Mouse (Mus musculus) neural tube, embryonic 11.5 days (tissue): ENCODE data around the gene Dmbx1. TPM values are rescaled to one million over a fixed set of nuclear protein-coding genes. Genes with fewer than 3 reads are reported as not detected.

Source experiments
- polyA plus RNA-seq: library from polyadenylated mRNA; unstranded; fragments of >200 nt; fragmentation: Nextera tagmentation; extraction: Ambion mirVana; gene quantifications from 2 replicates; pipeline ENCODE4 v1.2.1, GENCODE M21; 2014

Dmbx1 gene
- polyA plus RNA-seq, 1 experiment from 2014 or later, result 0.77 TPM

Other genes with a start within 250 kb of the Dmbx1 start
- gene Efcab14, start 202.2 kb downstream of the Dmbx1 start, polyA plus RNA-seq, result 42.3 and 44.7 TPM in 2 replicates
- 0.42 TPM in 1 of 2 replicates, not detected in the other for gene Tex38, start 158.9 kb downstream of the Dmbx1 start, polyA plus RNA-seq
- 51.1 and 51.4 TPM in 2 replicates for gene Atpaf1, start 155.1 kb downstream of the Dmbx1 start, polyA plus RNA-seq
- gene Mob3c, start 111.8 kb downstream of the Dmbx1 start, polyA plus RNA-seq, result 3.2 and 4.1 TPM in 2 replicates
- gene Mknk1, start 100.7 kb downstream of the Dmbx1 start, polyA plus RNA-seq, result 21.2 and 25.5 TPM in 2 replicates
- not detected in 2 replicates for gene Kncn, start 55.5 kb downstream of the Dmbx1 start, polyA plus RNA-seq
- not detected in 2 replicates for gene 6430628N08Rik, start 49.3 kb downstream of the Dmbx1 start, polyA plus RNA-seq
- 1.9 and 2.1 TPM in 2 replicates for gene Faah, start 78.0 kb upstream of the Dmbx1 start, polyA plus RNA-seq
- gene Nsun4, start 114.0 kb upstream of the Dmbx1 start, polyA plus RNA-seq, result 21.0 and 21.2 TPM in 2 replicates
- 455 and 456 TPM in 2 replicates for gene Uqcrh, start 135.1 kb upstream of the Dmbx1 start, polyA plus RNA-seq
- 74.2 and 84.9 TPM in 2 replicates for gene Lrrc41, start 135.3 kb upstream of the Dmbx1 start, polyA plus RNA-seq
- gene Rad54l, start 183.8 kb upstream of the Dmbx1 start, polyA plus RNA-seq, result 43.7 and 44.3 TPM in 2 replicates
- gene Pomgnt1, start 183.9 kb upstream of the Dmbx1 start, polyA plus RNA-seq, result 51.1 and 52.1 TPM in 2 replicates
- 1.4 and 1.5 TPM in 2 replicates for gene Lurap1, start 211.4 kb upstream of the Dmbx1 start, polyA plus RNA-seq
- 0.11 and 0.19 TPM in 2 replicates for gene Tspan1, start 227.7 kb upstream of the Dmbx1 start, polyA plus RNA-seq
- not detected in 2 replicates for gene 1700042G07Rik, start 233.4 kb upstream of the Dmbx1 start, polyA plus RNA-seq
- not detected in 2 replicates for gene Gm49337, start 233.5 kb upstream of the Dmbx1 start, polyA plus RNA-seq